Mouse (Mus musculus): ENCODE data around the gene Frrs1.
A peak's percentile ranks its signal among the peaks of the same experiment; 100 is the strongest.
"Not testable (repeated sequence)": the region's sequence is repeated elsewhere in the genome, so short reads cannot be mapped to it uniquely, and the experiment has no call there.

Frrs1 gene

DNA sequence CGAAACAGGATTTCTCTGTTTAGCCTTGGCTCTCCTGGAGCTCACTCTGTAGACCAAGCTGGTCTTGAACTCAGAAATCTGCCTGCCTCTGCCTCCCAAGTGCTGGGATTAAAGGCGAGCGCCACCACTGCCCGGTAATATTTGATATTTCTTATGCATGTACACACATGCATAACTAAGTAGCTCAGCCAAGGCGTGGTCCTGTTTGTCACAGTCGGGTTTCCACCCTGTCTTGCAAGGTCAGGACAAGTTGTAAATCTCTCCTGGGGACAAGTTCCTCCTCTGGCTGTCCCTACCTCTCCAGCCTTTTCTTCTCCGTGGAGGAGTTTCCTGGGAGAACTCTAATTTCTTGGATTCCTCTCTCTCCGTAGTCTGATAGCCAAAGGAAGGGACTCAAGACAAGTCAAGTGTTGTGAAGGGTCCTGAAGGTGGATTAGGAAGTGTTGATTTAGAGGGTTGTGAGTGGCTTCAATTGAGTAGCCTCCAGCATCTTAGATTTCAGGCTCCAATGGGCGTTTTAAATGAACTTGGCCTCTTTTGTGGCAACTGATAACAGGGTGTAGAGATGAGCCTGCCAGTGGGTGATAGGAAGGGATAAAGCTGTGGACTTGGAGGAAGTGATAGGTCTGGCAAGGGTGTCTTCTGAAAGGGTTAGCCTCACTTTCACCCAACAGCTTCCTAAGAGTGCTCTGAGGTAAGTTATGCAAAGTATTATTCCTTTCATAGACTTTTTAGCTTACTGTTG, at the start of gene Frrs1:
Frrs1 (plus strand) TSS at position 524 of the 745 bp plus-strand sequence.
- no peak for DNase-seq (ENCODE audit: low read depth, low spot score)

DNA sequence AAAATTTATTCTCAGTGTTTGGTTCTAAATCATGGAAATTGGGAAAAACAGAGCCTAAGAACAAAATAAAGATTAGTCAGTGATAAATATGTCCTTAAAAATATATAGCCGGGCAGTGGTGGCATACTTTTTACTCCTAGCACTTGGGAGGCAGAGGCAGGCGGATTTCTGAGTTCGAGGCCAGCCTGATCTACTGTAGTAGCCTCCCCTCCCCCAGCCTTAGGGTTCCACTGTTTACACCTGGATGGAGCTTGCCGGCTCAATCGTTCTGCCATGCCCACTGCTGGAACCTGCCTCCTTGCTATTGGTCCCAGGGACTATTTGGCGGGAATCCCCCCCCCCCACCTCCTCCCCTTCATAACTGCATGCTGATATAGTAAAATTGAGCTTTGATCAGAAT, 48.9 kb upstream of the Frrs1 start:
- not testable (repeated sequence) for DNase-seq (ENCODE audit: low read depth, low spot score)

DNA sequence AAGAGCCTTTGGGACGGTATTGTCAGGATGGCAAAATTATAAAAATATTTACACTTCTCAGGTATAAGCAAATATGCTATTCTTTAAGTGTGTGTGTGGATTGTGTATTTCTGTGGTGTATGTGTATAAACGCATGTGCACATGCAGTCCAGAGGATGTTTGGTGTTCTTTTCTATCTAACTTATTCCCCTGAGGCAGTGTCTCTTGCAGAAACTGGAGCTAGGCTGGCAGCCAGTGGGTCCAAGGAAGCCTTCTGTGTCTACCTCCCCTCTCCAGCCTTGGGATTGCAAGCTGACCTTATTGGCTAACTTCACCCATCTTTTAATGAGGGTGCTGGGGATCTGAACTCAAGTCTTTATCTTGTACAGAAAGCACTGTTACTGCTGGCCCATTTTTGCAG, 46.3 kb upstream of the Frrs1 start:
- DNase-seq (ENCODE audit: low read depth, low spot score), result no peak

DNA sequence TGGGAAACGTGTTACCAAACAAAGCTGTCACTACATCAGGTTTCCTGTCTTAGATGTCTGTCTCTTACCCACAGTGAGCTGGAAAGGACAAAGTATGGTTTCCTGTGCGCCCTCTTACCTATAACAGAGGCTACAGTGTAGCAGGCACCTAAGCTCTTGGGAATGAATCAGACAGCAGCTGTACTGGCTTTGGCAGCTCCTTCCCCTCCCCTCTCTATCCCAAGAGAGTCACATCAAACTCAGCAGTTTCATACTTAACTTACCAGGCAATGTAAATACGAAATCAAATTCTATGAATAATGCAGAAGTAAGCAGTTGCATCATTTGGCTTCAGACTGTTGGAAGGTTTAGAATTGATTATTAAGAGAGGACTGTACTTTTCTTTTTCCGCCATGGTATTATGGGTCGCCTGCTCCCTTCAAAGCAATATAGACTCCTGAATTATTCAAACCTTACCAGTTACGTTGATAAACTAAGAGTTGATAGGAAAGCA, 43.9 kb upstream of the Frrs1 start:
- DNase-seq (ENCODE audit: low read depth, low spot score), result no peak

DNA sequence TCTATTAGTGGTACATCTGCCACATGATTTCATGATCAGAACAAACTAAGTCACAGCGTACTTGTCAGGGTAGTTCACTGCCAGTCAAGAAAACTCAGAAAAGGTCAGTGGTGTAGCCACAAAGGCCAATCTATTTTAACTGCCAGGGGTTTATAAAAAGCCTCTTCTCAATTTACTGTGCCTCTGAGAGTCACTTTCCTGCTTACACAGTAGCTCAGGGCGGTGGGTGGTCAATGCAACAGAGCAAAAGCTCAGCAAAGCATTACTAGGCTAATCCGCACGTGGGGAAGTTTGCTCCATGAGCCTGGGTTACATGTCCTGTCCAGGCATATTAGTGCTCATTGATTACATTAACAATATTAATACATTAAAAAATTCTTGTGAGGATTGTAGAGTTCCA, 43.3 kb upstream of the Frrs1 start:
- DNase-seq (ENCODE audit: low read depth, low spot score), result no peak

DNA sequence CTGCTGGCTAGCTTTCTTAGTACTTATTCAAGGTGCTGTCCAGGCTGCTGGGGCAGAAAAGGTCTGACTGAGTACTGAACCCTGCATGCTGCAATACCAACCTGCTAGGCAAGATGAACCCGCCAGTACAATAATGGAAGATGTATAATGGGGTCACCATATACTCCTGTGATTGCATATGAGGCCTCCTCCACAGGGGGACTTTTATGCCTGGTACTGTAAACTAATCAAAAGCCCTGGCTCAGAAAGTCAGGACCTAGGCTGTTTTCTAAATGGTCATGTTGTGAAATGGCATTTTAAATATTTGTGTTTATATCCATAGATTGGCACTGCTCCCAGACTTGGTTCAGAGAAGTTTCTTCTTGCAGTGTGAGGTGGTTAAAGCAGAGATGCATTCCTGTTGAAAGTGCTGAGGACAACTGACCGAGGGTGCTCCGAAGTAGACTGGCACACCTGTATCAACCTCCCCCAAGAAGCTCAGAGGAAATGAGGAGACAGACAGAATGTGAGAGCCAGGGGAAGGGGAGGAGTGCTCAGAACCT, 42.5 kb upstream of the Frrs1 start:
- DNase-seq (ENCODE audit: low read depth, low spot score), result no peak

DNA sequence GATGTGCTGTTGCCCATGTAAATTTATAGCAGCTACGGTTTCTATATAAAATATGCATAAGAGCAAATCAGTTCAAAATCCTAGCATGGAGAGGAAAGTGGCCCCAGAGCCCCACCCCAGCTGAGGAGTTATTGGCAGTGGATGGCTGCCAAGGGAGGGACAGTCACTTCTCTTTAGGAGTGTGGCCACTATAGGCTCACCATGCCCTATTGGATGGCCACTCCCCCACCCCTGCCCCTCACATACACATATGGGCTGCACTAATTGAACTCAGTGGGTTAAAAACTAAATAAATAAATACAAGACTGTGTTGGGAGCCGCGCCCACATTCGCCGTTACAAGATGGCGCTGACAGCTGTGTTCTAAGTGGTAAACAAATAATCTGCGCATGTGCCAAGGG, 42.0 kb upstream of the Frrs1 start:
- DNase-seq (ENCODE audit: low read depth, low spot score), result no peak

DNA sequence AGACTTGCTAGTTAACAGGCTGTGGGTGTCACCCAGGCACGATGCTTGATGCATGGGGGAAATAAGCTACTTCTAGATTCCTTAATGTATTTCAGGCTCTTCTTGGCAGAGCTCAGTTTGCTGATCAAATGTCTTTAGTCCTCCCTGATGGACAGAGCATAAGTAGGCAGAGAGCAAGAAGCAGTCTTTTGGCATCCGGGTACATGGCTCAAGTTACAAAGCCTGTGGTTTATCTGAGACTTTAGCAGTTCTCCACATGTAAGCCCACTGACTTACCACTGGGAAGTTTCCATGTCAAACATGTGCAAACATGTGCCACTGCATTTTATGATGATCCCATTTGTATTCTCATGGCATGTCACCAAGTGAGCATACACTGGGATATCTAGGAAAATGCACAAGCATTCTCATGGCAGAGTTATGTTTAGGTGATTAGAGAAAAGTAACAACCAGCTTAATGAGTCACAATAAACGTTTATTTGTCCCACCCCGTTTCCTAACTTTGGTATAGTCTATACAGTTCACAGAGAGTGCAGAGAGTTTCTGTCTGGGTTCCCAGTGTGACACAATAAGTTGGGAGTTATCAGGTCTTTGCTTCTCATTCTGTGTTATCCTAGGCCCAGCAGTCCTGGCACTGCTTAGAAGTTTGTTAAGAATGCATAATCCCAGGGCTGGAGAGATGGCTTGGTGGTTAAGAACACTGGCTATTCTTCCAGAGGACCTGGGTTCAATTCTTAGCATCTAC, 32.6 kb upstream of the Frrs1 start:
- DNase-seq (ENCODE audit: low read depth, low spot score), result no peak

DNA sequence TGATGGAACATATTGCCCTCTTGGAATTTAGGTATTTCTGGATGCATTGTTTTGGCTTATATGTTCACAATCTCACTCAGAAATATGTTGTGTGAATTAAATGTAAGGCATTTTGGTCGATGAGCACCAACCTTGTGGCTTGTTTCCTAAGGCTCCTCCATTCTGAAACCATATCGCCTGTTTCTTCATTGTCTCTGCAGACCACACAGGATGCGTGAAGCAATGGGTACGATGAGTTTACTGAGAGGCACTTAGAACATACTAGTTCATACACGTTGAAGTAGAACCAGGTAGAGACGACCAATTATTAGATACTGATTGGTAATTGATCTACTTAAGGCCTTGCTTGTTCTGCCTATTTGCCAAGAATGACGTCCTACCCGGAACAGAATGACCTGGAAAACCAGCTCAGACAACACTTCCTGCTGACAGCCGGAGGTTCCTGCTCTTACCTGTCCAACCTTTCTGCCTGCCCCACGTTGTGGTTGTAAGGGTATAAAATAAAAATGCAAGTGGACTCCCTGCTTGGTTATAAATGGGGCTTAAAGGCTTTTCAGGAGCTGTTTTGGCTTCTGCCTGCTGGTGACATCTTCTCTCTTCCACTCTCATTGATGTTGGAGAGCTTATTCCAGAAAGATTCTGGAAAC, 29.9 kb upstream of the Frrs1 start:
- DNase-seq (ENCODE audit: low read depth, low spot score), result no peak

DNA sequence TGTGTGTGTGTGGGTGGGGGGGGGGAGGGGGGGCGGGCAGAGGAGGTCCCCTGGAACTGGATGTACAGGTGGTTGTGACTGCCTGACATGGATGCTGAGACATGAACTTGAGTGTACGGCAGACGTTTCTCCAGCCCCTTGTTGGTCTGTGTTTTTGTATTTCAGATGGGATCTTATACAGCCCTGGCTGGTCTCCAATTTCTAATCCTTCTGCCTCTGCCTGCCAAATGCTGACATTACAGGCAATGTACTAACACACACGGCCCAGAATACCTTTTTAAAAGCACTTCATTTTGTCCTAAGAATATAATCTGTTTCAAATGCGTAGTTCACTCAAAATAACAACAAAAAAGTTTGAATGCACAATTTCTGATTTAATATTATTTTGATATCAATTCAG, 27.9 kb upstream of the Frrs1 start:
- no peak for DNase-seq (ENCODE audit: low read depth, low spot score)

DNA sequence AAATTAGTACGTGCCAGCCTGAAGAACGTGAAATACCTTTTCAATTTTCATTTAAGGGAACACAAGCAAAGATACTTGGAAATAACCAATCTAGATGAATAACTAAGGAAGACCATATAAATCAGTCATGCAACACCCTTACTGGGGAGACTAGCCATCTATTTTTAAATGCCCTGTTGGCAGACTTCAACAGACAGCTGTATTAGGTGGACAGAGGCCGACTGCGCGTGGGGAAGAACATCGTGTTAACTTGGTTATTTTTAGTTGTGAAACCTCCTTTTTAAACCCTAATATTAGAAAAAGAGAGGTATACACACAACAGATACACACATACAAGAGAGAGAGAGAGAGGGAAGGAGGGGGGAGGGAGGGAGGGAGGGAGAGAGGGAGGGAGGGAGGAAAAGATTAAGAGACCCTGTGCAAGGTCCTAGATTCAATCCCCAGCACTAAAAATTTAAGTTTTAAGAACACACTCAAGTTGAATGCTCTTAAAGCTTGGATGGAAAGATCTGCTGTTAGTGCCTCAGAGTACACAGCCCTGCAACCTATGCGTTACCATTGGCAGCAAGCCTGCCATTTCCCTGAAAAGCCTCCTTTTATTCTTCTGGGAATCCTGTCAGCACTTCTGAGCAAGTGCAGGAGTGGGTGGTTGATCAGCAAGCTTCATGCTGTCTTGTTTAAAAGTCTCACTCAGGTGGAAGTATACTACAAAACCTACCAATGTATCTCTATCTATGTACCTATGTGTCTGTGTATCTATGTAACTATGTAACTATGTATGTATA, 26.5 kb upstream of the Frrs1 start:
- no peak for DNase-seq (ENCODE audit: low read depth, low spot score)

DNA sequence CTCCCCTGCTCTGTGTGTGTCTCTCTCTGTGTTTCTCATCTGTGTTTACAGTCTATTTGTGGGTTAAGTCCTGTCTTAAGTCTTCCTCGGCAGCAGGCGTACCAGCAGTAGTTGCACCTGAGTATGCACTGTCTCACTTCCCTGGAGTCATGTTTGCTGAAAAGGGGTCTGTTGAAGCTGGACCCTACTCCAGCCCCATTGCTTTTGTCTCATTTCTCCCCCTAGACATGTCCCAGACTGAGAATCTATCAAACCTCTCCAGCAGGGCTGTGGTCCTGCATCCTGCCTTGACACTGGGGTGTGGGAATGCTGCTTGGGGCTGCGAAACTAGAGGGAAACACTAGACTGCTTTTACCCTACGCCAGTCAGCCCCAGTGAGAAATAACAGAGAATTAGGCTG, 25.8 kb upstream of the Frrs1 start:
- no peak for DNase-seq (ENCODE audit: low read depth, low spot score)

DNA sequence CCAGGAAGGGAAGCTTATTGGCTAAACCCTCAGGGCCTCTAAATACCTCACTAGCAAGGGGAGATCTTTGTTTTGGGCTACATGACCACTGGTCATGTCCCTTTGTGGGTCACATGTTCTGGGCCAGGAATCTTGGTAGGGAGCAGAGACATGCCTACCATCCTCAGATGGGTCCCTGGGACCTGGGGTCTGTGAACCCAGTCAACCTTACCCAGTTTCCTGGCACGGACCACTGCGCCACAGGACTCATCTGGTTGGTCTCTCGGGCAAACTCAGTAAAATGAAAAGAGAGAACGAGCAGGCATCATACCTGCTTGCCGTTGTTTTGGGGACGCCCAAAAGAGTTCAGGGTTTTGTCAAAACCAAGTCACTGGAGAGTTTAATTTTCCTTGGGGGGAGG, 25.0 kb upstream of the Frrs1 start:
- DNase-seq (ENCODE audit: low read depth, low spot score), result no peak

DNA sequence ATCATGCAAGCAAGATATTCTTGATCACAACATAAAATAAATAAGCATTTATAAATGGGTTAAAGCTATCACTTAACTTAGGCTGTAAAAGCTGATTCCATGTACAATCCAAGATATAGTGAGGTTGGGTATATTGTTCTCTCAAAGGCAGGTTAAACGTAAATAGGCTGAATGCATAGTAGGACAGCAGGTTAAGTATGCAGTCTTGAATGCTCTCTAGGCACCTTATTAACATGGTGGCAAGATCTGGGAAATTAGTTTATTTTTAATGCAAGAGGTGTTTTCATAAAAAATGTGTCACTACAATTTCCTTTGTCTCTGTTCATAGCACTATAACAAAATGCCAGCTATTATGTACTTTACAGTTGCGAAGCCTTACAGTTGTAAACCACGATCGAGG, 23.9 kb upstream of the Frrs1 start:
- DNase-seq (ENCODE audit: low read depth, low spot score), result no peak

DNA sequence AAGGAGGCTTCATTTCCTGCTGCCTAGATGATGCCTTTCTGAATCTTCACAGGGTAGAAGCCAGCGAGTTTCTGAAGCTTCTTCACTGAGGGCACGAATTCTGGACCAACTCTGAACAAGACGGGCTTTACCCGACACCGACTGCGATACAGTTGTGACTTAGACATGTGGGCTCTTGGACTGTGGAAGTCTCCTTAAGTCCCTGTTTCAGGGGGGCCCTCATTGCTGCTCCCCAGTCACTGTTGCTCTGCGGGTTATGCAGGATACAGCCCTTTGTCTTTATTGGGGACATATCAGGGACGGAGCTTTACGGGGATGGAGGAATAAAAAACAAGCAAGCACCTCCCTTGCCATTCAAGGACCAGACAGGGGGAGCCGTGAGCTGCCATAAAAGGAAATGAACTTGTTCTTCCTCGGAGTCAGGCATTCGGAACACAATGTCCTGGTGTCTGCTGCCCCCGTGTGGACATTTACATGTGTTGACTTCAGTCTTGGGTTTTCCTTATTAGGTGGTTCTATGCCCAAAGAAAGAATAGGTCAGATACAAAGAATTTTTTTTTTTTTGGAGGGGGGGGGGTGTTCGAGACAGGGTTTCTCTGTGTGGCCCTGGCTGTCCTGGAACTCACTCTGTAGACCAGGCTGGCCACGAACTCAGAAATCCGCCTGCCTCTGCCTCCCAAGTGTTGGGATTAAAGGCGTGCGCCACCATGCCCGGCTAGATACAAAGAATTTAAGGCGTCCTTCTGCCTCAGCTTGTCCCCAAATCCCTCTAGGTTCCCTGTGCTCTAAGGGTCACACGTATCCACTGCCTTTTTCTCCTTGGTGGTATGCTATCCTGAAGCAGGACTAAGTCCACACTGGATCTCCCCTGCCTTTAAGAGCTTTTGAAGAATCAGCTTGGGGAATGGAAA, 23.2 kb upstream of the Frrs1 start:
- DNase-seq (ENCODE audit: low read depth, low spot score), result peak; percentile 85

DNA sequence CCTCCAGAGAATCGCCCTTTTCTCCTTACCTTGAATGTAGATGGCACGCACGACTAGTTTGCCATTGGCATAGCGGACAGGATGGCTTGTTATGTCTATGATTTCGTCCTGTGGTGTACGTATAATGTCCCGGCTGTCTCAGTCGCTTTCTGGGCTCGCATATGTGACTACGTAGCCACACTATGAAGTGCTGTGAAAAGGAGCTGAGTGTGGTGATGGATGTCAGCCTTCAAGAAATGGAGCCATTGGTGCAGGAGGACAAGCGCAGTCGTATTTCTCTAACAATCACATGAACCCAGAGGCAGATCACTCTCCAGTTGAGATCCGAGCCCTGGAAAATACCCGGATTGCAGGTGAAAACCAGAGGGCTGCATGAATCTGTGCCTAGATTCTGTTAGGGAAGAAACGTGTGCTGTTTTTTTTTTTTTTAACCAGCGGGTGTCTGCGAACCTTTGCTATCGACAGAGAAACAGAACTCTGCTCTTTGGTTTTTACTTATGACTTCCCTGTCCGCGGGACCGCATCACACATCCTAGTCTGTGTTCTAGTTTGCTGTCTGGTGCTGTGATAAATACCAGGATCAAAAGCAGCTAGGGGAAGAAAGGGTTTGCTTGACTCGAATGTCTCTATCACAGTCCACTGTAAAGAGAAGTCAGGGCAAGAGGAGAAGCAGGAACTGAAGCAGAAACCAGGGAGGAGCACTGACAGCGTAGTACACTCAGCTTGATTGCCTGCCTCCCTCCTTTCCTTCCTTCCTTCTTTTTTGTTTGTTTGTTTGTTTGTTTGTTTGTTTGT, 22.4 kb upstream of the Frrs1 start:
- no peak for DNase-seq (ENCODE audit: low read depth, low spot score)

DNA sequence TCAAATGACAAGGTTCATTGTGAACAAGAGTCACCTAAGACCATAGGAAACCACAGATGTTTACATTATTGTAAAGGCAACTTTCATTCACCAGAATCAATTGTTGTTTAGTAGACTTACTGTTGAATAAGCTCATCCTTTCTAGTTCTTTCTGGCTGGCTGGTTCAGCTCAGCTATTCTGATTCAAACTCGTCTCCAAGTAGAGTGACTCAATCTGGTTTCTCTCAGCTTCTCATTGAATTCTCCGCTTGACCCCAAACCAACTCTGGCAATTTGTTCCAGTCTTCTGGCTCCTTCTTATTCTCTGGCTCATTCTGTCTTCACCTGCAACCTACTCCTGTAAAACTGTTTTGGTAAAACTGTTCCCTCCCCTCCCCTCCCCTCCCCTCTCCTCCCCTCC, 18.0 kb upstream of the Frrs1 start:
- no peak for DNase-seq (ENCODE audit: low read depth, low spot score)

DNA sequence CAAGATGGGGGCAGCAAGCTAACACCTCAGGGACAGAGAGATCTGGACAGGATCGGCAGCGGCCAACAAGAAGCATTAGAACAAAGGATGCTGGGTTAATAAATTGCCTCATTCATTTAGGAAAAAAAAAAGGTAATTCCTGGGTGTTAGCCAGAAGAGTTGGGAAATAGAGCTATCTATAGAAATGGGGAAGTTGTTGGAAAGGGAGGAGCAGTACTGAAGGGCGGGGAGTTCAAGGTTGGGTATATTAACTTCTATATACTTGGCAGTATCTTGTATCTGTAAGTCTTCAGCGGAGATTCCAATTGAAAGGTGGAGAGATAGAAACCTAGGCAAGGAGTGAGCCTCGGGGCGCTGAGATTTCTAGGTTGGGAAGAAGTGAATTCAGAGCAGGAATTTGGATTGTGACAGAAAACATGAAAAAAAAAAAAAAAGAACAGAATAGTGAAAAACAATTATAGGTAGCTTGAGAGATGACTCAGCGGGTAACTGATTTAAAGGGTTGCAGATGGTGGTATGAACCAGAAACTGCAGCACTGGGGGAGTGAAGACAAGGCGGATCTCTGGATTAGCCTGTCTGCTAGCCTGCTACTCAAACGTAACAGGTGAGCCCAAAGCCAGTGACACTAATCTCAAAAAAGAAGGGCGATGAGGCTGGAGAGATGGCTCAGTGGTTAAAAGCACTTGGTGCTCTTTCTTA, 14.2 kb upstream of the Frrs1 start:
- DNase-seq (ENCODE audit: low read depth, low spot score), result no peak

DNA sequence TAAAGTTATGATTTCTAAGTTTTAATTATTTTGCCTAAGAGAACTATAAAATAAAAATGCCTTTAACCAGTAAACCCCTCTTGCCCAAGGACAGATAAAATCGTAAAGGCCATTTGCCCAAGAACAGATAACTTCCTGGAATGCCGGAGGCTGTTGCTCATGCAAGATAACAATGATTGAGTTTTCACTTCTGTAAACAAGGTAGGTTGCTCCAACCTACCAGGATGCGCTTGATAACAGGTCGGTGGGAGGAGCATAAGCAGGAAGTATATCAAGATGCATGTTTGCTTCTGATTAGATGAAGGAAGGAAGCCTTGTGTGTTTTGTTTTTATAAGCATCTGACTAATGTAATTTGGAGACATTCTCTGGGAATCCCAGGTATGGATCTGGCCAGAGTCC, 13.2 kb upstream of the Frrs1 start:
- no peak for DNase-seq (ENCODE audit: low read depth, low spot score)
